ENCODE assay signal across 8 mouse cellular contexts in genomic region chr16:13819394-13819743, GRCm38 (mm10). TPM values are rescaled to one million over a fixed set of nuclear protein-coding genes. Genes with fewer than 3 reads are reported as not detected.
DNase-seq lines count a peak whose midpoint lies in the region; ATAC-seq lines count a peak whose summit lies in the region.

No protein-coding gene starts in this region.

- peak overlapping the region; percentile 84 for H3K9ac ChIP-seq in kidney, embryonic 15.5 days
- peak overlapping the region; percentile 95 for H3K9ac ChIP-seq in hindbrain, embryonic 13.5 days
- H3K9ac ChIP-seq in midbrain, embryonic 13.5 days (replicated peaks), result peak overlapping the region; percentile 90

- H3K36me3 ChIP-seq in kidney, embryonic 15.5 days, result peaks cover 21% of the 10 kb centered on the region
- peaks cover 29% of the 10 kb centered on the region for H3K36me3 ChIP-seq in hindbrain, embryonic 13.5 days
- peaks cover 29% of the 10 kb centered on the region for H3K36me3 ChIP-seq in midbrain, embryonic 13.5 days

- WGBS in kidney, embryonic 15.5 days, result 0% methylated on average over 36 of the region's 36 CpGs
- under 1% methylated on average over 36 of the region's 36 CpGs for WGBS in hindbrain, embryonic 13.5 days
- under 1% methylated on average over 36 of the region's 36 CpGs for WGBS in midbrain, embryonic 13.5 days

- DNase-seq in kidney, adult 8-10 months, result no peak
- DNase-seq in urinary bladder, postnatal 14 days (ENCODE audit: low spot score), result no peak
- no peak for DNase-seq in urinary bladder, postnatal 4 days (ENCODE audit: low spot score in 2 of 2)
- no peak for DNase-seq in layer of hippocampus, postnatal 10 days (ENCODE audit: low spot score in 2 of 2)

- ATAC-seq in kidney, embryonic 15.5 days (replicated peaks; ENCODE audit: low FRiP score), result peak; percentile 61
- ATAC-seq in activated CD4-positive, CD25-positive, alpha-beta regulatory T cell, adult 4 months, result peak; percentile 52
- ATAC-seq in hindbrain, embryonic 13.5 days (ENCODE audit: low FRiP score), result peak; percentile 53; the same call in 1 of the 2 replicates
- no peak for ATAC-seq in midbrain, embryonic 13.5 days

- no peaks in the 10 kb centered on the region for H3K9me3 ChIP-seq in kidney, embryonic 15.5 days (replicated peaks)
- no peaks in the 10 kb centered on the region for H3K9me3 ChIP-seq in hindbrain, embryonic 13.5 days
- no peaks in the 10 kb centered on the region for H3K9me3 ChIP-seq in midbrain, embryonic 13.5 days

- H3K4me1 ChIP-seq in kidney, embryonic 15.5 days, result peaks cover 21% of the 10 kb centered on the region
- H3K4me1 ChIP-seq in hindbrain, embryonic 13.5 days (replicated peaks), result peaks cover 32% of the 10 kb centered on the region
- H3K4me1 ChIP-seq in midbrain, embryonic 13.5 days (replicated peaks), result peaks cover 28% of the 10 kb centered on the region

- H3K27me3 ChIP-seq in kidney, embryonic 15.5 days, result no peaks in the 10 kb centered on the region
- no peaks in the 10 kb centered on the region for H3K27me3 ChIP-seq in hindbrain, embryonic 13.5 days
- H3K27me3 ChIP-seq in midbrain, embryonic 13.5 days, result no peaks in the 10 kb centered on the region

- H3K4me2 ChIP-seq in kidney, embryonic 15.5 days, result peak overlapping the region; percentile 66
- H3K4me2 ChIP-seq in hindbrain, embryonic 13.5 days, result peak overlapping the region; percentile 64
- peak overlapping the region; percentile 77 for H3K4me2 ChIP-seq in midbrain, embryonic 13.5 days (replicated peaks)

- H3K27ac ChIP-seq in kidney, embryonic 15.5 days, result peak overlapping the region; percentile 99
- H3K27ac ChIP-seq in hindbrain, embryonic 13.5 days, result peak overlapping the region; percentile 98
- H3K27ac ChIP-seq in midbrain, embryonic 13.5 days, result peak overlapping the region; percentile 98

- H3K4me3 ChIP-seq in kidney, embryonic 15.5 days (replicated peaks), result peak overlapping the region; percentile 78
- peak overlapping the region; percentile 78 for H3K4me3 ChIP-seq in hindbrain, embryonic 13.5 days
- peak overlapping the region; percentile 85 for H3K4me3 ChIP-seq in midbrain, embryonic 13.5 days (replicated peaks)

RNA-seq across cellular contexts. Expression of gene Ntan1, which starts 0.7 kb away (rescaled TPM):
- polyA plus RNA-seq in kidney, embryonic 15.5 days (2015; fragmentation: Nextera tagmentation; extraction: Ambion mirVana), result 162 and 163 TPM in 2 replicates
- 100 to 1,000 TPM; 156 to 160 TPM for polyA plus RNA-seq in activated CD4-positive, CD25-positive, alpha-beta regulatory T cell, adult 4 months (2017; shearing (Covaris generic))
- polyA plus RNA-seq in hindbrain, embryonic 13.5 days (2015; fragmentation: Nextera tagmentation; extraction: Ambion mirVana), result 224 and 232 TPM in 2 replicates
- 217 and 231 TPM in 2 replicates for polyA plus RNA-seq in midbrain, embryonic 13.5 days (2015; fragmentation: Nextera tagmentation; extraction: Ambion mirVana)
- 10 to 100 TPM; 91.3 to 94.8 TPM for total RNA-seq in layer of hippocampus, postnatal 10 days (2021)

RNA-seq across cellular contexts. Expression of gene Rrn3, which starts 38.9 kb away (rescaled TPM):
- 68.2 and 68.9 TPM in 2 replicates for polyA plus RNA-seq in kidney, embryonic 15.5 days (2015; fragmentation: Nextera tagmentation; extraction: Ambion mirVana)
- polyA plus RNA-seq in activated CD4-positive, CD25-positive, alpha-beta regulatory T cell, adult 4 months (2017; shearing (Covaris generic)), result 10 to 100 TPM; 44.8 to 49.4 TPM
- 124 and 125 TPM in 2 replicates for polyA plus RNA-seq in hindbrain, embryonic 13.5 days (2015; fragmentation: Nextera tagmentation; extraction: Ambion mirVana)
- polyA plus RNA-seq in midbrain, embryonic 13.5 days (2015; fragmentation: Nextera tagmentation; extraction: Ambion mirVana), result 123 and 130 TPM in 2 replicates
- 10 to 100 TPM; 44.8 to 46.5 TPM for total RNA-seq in layer of hippocampus, postnatal 10 days (2021)
